Mouse (Mus musculus) liver, postnatal 0 days (tissue): Measurements from ENCODE around the gene C2cd4c.

ENCODE experiments used
- CTCF ChIP-seq: sonication (generic); IDR thresholded peaks from 2 replicates; pipeline ENCODE4 v1.5.1; 2016; ENCODE audit warnings: antibody characterized with exemption, low read depth
- EP300 ChIP-seq: IDR thresholded peaks from 2 replicates; pipeline ENCODE4 v1.6.1; 2016; ENCODE audit warnings: antibody characterized with exemption, low read depth, mild to moderate bottlenecking

GRCm38 (mm10) chr10:79586243-79586642, 27.6 kb downstream of the C2cd4c start:
- TF ChIP-seq CTCF (no peak), EP300 (no peak)
